Mouse (Mus musculus): ENCODE data around the gene Arl2bp.

- TF ChIP-seq MAX (IDR thresholded peaks at IDR 0.05) (no peak), CTCF (IDR thresholded peaks at IDR 0.05; ENCODE audit: control insufficient read depth, insufficient read depth, insufficient read length) (no peak), CEBPB (IDR thresholded peaks at IDR 0.05; ENCODE audit: low read depth) (no peak), USF1 (IDR thresholded peaks at IDR 0.05; ENCODE audit: low read depth) (no peak), MYOD1 (IDR thresholded peaks at IDR 0.05; ENCODE audit: control insufficient read depth, insufficient read length, low read depth) (no peak), MYOG (IDR thresholded peaks at IDR 0.05; ENCODE audit: control insufficient read depth, extremely low read depth, insufficient read length) (no peak)
These were observed 34.1 kb downstream of the Arl2bp start for GRCm38 (mm10) chr8:94700421-94700935.

Measured in C2C12 (cell line).